Mouse (Mus musculus) limb, embryonic 14.5 days (tissue): ENCODE measurements at regions not wholly inside any gene's neighbourhood (a gene's known extent, or its start where the extent isn't known, plus 50 kb on each side); places are given as distances from the start of the nearest gene placed in this dataset.

Experiments used
- ATAC-seq: fragments of 200-750 bp; cut with Nextera tagmentation; 2 replicates; pipeline ENCODE4 v1.8.0; 2017; ENCODE audit warnings: low read depth, moderate number of reproducible peaks, moderate TSS enrichment; ENCODE audit not compliant: low FRiP score
- DNase-seq: peaks from one replicate; pipeline ENCODE4 v3.0.0-alpha.2; 2015; ENCODE audit warnings: low spot score
- H3K27ac ChIP-seq: fragments of 300-500 bp; sonication (generic); replicated peaks from 2 replicates; pipeline ENCODE4 v1.5.1; 2014; ENCODE audit warnings: low read depth, mild to moderate bottlenecking, low read length, moderate library complexity, mixed read lengths
- H3K27me3 ChIP-seq: fragments of 300-500 bp; sonication (generic); 2 replicates; pipeline ENCODE4 v1.6.1; 2014; ENCODE audit warnings: low read length, mixed read lengths; ENCODE audit not compliant: control insufficient read depth, insufficient read depth
- H3K36me3 ChIP-seq: fragments of 300-500 bp; sonication (generic); 2 replicates; pipeline ENCODE4 v1.6.1; 2014; ENCODE audit warnings: mild to moderate bottlenecking, low read length, moderate library complexity, mixed read lengths; ENCODE audit not compliant: control insufficient read depth, insufficient read depth
- H3K4me1 ChIP-seq: fragments of 300-500 bp; sonication (generic); 2 replicates; pipeline ENCODE4 v1.6.1; 2014; ENCODE audit warnings: antibody characterized with exemption, low read length, mixed read lengths; ENCODE audit not compliant: control insufficient read depth, insufficient read depth
- H3K4me2 ChIP-seq: fragments of 300-500 bp; sonication (generic); replicated peaks from 2 replicates; pipeline ENCODE4 v1.6.1; 2014; ENCODE audit warnings: low read depth, mild to moderate bottlenecking, low read length, moderate library complexity; ENCODE audit not compliant: severe bottlenecking
- H3K4me3 ChIP-seq: fragments of 300-500 bp; sonication (generic); replicated peaks from 2 replicates; pipeline ENCODE4 v1.5.1; 2014; ENCODE audit warnings: low read length
- H3K9ac ChIP-seq: fragments of 300-500 bp; sonication (generic); 2 replicates; pipeline ENCODE4 v1.6.1; 2014; ENCODE audit warnings: mild to moderate bottlenecking, low read depth, low read length, moderate library complexity; ENCODE audit not compliant: severe bottlenecking
- H3K9me3 ChIP-seq: fragments of 300-500 bp; sonication (generic); 2 replicates; pipeline ENCODE4 v1.6.1; 2016; ENCODE audit warnings: low read length; ENCODE audit not compliant: control insufficient read depth
- POLR2A ChIP-seq: fragments of 200-500 bp; IDR thresholded peaks from 2 replicates; pipeline ENCODE4 v1.8.0; 2012; ENCODE audit warnings: inconsistent platforms, mild to moderate bottlenecking, moderate library complexity, borderline replicate concordance; ENCODE audit not compliant: insufficient read depth, insufficient read length; ENCODE audit errors: extremely low read depth
- WGBS: fragments of 180-500 bp; shearing (Covaris S2); extraction: QIAGEN DNeasy Blood & Tissue Kit; methylation state at CpG from one replicate; pipeline ENCODE4 v1.1.7; 2014; 5-methylcytosine and 5-hydroxymethylcytosine counted together

DNA sequence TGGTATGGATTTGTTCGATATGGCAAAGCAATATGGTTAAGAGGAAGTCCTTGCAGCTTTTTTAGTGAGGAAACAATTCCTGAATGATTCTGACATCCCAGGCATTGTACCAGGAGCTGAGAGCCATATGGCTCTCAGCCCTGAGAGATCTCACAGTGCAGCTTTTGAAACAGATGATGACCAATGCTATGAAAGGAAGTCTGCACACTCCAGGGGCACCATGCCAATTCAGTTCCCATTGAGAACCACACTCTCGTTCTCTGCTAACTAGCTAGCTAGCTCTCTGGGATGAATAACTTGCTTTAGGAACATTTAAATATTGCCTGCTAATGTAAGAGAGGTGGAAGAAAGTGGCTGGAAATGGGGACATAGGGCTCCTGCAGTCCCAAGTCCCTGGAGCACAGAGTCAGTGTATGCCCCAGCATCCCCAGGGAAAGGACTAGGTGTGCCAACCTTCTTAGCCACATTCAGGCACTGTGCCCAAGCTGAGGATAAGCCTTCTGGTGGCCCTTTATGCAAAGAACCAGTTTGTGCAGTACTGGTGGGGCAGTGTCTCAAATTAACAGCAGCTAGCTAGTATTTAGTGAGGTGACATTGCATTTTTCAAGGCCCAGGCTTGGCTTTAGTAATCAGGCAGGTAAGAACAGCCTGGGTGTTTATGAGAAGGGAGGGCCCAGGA, 61.8 kb upstream of the Nampt start:
- Histone ChIP-seq H3K27ac (no peak overlapping the region), H3K36me3 (no peaks in the 10 kb centered on the region), H3K4me2 (no peak overlapping the region), H3K27me3 (no peaks in the 10 kb centered on the region), H3K4me1 (no peaks in the 10 kb centered on the region), H3K4me3 (no peak overlapping the region), H3K9me3 (no peaks in the 10 kb centered on the region), H3K9ac (no peak overlapping the region)
- DNase-seq (no peak), ATAC-seq (no peak)
- WGBS, result 74% methylated on average over 2 of the region's 2 CpGs
- no peak for TF ChIP-seq POLR2A

DNA sequence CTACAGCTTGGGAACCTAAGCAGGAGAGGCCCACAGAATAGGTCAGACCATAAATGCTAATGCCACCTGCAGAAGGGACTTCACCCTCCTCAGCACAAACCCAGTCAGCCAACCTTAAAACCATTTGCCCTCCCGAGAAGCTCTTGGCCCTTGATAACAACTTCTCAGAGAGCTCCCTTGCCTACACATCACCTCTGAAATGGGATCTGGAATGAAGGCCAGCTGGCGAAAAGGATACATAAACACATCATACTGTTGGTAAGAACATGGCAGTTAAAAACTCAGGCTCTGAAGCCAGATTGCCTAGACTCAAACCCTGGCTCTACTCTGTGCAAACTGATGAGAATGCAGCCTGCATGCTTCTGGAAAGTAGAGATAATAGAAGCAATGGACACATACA, 61.2 kb upstream of the Nampt start:
- Histone ChIP-seq H3K9me3 (no peaks in the 10 kb centered on the region), H3K4me2 (no peak overlapping the region), H3K36me3 (no peaks in the 10 kb centered on the region), H3K4me1 (no peaks in the 10 kb centered on the region), H3K9ac (no peak overlapping the region), H3K27me3 (no peaks in the 10 kb centered on the region), H3K4me3 (no peak overlapping the region), H3K27ac (no peak overlapping the region)
- TF ChIP-seq POLR2A, result no peak
- DNase-seq (no peak), ATAC-seq (no peak)
- 72% methylated on average over 2 of the region's 2 CpGs for WGBS

DNA sequence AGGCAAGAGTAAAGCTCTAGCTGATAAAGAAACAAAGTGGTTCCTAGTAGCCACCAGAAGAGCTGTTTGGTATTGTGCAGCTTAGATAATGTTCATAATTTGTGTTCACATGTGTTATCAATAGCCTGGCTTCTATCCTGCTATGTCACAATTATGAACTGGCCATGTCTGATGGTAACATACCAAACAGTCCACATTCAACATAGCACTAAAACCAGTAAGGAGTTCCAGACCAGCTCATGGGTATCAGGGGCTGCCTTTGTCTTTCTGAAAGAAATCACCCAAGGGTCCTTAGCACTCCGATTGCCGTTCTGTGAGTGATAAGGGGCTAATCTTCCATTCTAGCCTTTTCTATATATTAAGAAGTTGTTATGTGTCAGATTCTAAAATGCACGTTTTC, 58.7 kb upstream of the Nampt start:
- no peak overlapping the region for H3K4me3 ChIP-seq
- WGBS, result 83% methylated on average over 3 of the region's 3 CpGs
- H3K27ac ChIP-seq, result no peak overlapping the region
- H3K9me3 ChIP-seq, result no peaks in the 10 kb centered on the region
- no peaks in the 10 kb centered on the region for H3K4me1 ChIP-seq
- DNase-seq (no peak), ATAC-seq (no peak)
- H3K4me2 ChIP-seq, result no peak overlapping the region
- TF ChIP-seq POLR2A, result no peak
- H3K27me3 ChIP-seq, result no peaks in the 10 kb centered on the region
- no peaks in the 10 kb centered on the region for H3K36me3 ChIP-seq
- H3K9ac ChIP-seq, result no peak overlapping the region

DNA sequence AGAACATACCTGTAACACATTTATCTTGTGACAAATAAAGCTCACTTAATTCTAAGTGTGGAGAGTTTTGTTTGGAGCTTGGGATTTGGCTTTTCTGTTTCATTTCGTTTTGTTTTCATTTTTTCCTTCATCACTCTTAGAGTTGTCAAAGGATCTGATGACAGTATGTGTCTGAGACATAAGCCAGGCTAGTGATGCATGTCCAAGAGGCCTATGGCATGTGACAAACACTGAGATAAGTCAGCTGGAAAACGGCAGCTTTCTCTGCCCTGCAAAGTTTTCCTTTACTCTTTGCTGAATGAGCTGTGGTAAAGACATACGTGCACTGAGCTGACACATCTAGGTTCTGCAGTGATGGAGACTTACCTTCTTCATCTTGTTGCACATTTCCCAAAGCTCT, 58.3 kb upstream of the Nampt start:
- 59% methylated on average over 3 of the region's 3 CpGs for WGBS
- no peak for DNase-seq
- ATAC-seq, result no peak
- Histone ChIP-seq H3K27ac (no peak overlapping the region), H3K4me1 (no peaks in the 10 kb centered on the region), H3K9me3 (no peaks in the 10 kb centered on the region), H3K4me2 (no peak overlapping the region), H3K9ac (no peak overlapping the region), H3K27me3 (no peaks in the 10 kb centered on the region), H3K36me3 (no peaks in the 10 kb centered on the region), H3K4me3 (no peak overlapping the region)
- no peak for TF ChIP-seq POLR2A

DNA sequence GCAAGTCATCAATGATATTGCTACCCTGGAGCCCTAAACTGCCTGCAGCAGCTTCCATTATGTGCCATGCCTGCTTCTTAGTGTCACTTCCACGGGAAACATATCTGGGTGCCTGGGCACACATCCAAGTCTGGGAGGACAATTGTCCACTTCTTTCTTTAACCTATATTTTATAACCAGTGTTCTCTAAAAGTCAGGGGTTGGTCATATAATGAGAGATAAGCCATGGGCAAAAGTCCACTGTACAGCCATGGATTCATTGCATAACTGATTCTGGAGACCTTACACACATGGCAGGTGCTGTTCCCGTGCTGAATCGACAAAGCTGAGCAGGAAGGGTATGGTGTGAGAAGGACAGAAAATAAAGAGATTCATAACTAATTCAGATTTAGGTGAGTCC, 55.1 kb upstream of the Nampt start:
- Histone ChIP-seq H3K9me3 (no peaks in the 10 kb centered on the region), H3K9ac (no peak overlapping the region), H3K4me2 (no peak overlapping the region), H3K4me3 (no peak overlapping the region), H3K27ac (no peak overlapping the region), H3K36me3 (no peaks in the 10 kb centered on the region), H3K27me3 (no peaks in the 10 kb centered on the region), H3K4me1 (peaks cover 3% of the 10 kb centered on the region; the same call in 1 of the 2 replicates)
- 83% methylated on average over 3 of the region's 3 CpGs for WGBS
- ATAC-seq (no peak), DNase-seq (no peak)
- no peak for TF ChIP-seq POLR2A
